ENCODE assay signal across 12 mouse cellular contexts in genomic region chr14:59820115-59820419, GRCm38 (mm10).
"Had no signal": no experiment of that assay in that cellular context is flagged by ENCODE, and none has a peak within 500 bp of the region (broad histone marks: within the 10 kb centered on the region; RNA-seq: fewer than 3 reads in every experiment).

No protein-coding gene starts in this region.

- H3K27ac ChIP-seq: limb, embryonic 15.5 days; liver, embryonic 13.5 days had no signal

- H3K4me3 ChIP-seq: limb, embryonic 15.5 days; liver, embryonic 13.5 days had no signal

- H3K4me1 ChIP-seq: liver, embryonic 13.5 days had no signal

- H3K36me3 ChIP-seq: limb, embryonic 15.5 days; liver, embryonic 13.5 days had no signal

- H3K9me3 ChIP-seq: limb, embryonic 15.5 days; liver, embryonic 13.5 days had no signal

- H3K9ac ChIP-seq: limb, embryonic 15.5 days; liver, embryonic 13.5 days had no signal

- ATAC-seq: intestine, postnatal 0 days had no signal

- H3K4me2 ChIP-seq: limb, embryonic 15.5 days; liver, embryonic 13.5 days had no signal

- H3K27me3 ChIP-seq: liver, embryonic 13.5 days had no signal

- DNase-seq: kidney, adult 8-10 months; kidney, postnatal 25 days; layer of hippocampus, adult 9-11 months; layer of hippocampus, postnatal 36 days; liver, embryonic 13.5 days; lung, adult 18-20 months; right cerebral cortex, postnatal 4 days; spleen, adult 18-20 months; thymus, adult 18-20 months; thymus, postnatal 14 days had no signal
